Mouse (Mus musculus) kidney, adult 2 months (tissue): ENCODE results near the gene Vps33b. TPM values are rescaled to one million over a fixed set of nuclear protein-coding genes. Genes with fewer than 3 reads are reported as not detected.
A peak's percentile ranks its signal among the peaks of the same experiment; 100 is the strongest.

ENCODE experiments used
- DNase-seq: peaks from one replicate; pipeline ENCODE4 v3.0.0; 2021
- H3K27ac ChIP-seq: fragments of 200-500 bp; 2 replicates; pipeline ENCODE4 v1.5.1; 2012; ENCODE audit warnings: low read depth, low read length, control low read depth, inconsistent platforms; ENCODE audit not compliant: insufficient read depth
- H3K27me3 ChIP-seq: fragments of 200-500 bp; replicated peaks from 2 replicates; pipeline ENCODE4 v1.6.1; 2012; ENCODE audit warnings: mild to moderate bottlenecking, moderate library complexity, low read length, inconsistent platforms; ENCODE audit not compliant: control insufficient read depth, insufficient read depth
- H3K36me3 ChIP-seq: fragments of 200-500 bp; 2 replicates; pipeline ENCODE4 v1.6.1; 2012; ENCODE audit warnings: mild to moderate bottlenecking, moderate library complexity, low read length, inconsistent platforms; ENCODE audit not compliant: control insufficient read depth, insufficient read depth
- H3K4me1 ChIP-seq: fragments of 200-500 bp; 2 replicates; pipeline ENCODE4 v1.6.1; 2011; ENCODE audit warnings: low read length; ENCODE audit not compliant: control insufficient read depth, insufficient read depth
- H3K4me3 ChIP-seq: fragments of 200-500 bp; 2 replicates; pipeline ENCODE4 v1.5.1; 2011; ENCODE audit warnings: mild to moderate bottlenecking, low read depth, low read length, control low read depth; ENCODE audit not compliant: insufficient read depth
- CTCF ChIP-seq: fragments of 200-500 bp; conservative IDR thresholded peaks from 2 replicates; pipeline ENCODE4 v1.5.1; 2011; ENCODE audit warnings: low read depth, mild to moderate bottlenecking, control low read depth, low read length, moderate library complexity, mixed read lengths; ENCODE audit not compliant: insufficient read depth, insufficient read length
- POLR2A ChIP-seq: fragments of 200-500 bp; IDR thresholded peaks from one replicate; pipeline ENCODE4 v1.6.1; 2011; ENCODE audit warnings: low read depth, low read length, control low read depth
- WGBS: fragments of 180-500 bp; shearing (Covaris S2); methylation state at CpG from one replicate; pipeline ENCODE4 v1.1.7; 2018; 5-methylcytosine and 5-hydroxymethylcytosine counted together
- polyA plus RNA-seq: library from polyadenylated mRNA; depleted of rRNA; stranded (reverse); fragments of >200 nt; gene quantifications from 2 replicates; pipeline ENCODE4 v1.2.3, GENCODE M21; 2012; rRNA removed

Vps33b gene
- polyA plus RNA-seq, 1 experiment = 10.1 TPM

GRCm38 (mm10) chr7:80330278-80330677, 60.8 kb downstream of the Vps33b start:
- Histone ChIP-seq H3K36me3 (peaks cover 3% of the 10 kb centered on the region; the same call in 1 of the 2 replicates), H3K4me3 (no peak overlapping the region), H3K27ac (no peak overlapping the region), H3K4me1 (no peaks in the 10 kb centered on the region), H3K27me3 (no peaks in the 10 kb centered on the region)
- TF ChIP-seq CTCF = no peak
- no peak for TF ChIP-seq POLR2A
- no peak for DNase-seq
- 84% methylated on average over 8 of the region's 8 CpGs for WGBS

DNA sequence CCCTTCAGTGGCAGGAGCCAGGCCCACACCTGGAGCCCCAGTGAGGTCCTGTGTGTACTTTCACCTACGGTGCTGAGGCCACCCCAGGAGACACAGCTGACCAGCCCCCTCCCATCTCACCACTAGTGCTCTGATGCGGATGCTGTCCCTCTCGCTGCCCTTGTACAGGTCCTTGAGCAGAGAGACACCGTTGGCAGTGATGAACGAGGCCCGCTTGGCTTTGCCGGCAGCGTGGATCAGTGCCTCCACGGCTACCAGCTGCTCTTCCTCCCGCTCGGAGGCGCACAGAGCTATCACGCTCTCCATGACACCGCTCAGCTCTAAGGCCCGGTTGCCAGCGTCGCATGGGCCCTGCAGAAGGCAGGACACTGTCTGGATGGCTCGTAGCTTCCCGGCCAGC, 62.0 kb downstream of the Vps33b start:
- peaks cover 3% of the 10 kb centered on the region; the same call in 1 of the 2 replicates for H3K36me3 ChIP-seq
- WGBS = 89% methylated on average over 19 of the region's 19 CpGs

GRCm38 (mm10) chr7:80334848-80335247, 65.4 kb downstream of the Vps33b start:
- no peak overlapping the region for H3K27ac ChIP-seq
- H3K4me1 ChIP-seq = peaks cover 8% of the 10 kb centered on the region
- DNase-seq = no peak
- 79% methylated on average over 4 of the region's 4 CpGs for WGBS
- H3K36me3 ChIP-seq = peaks cover 3% of the 10 kb centered on the region; the same call in 1 of the 2 replicates
- H3K4me3 ChIP-seq = no peak overlapping the region
- TF ChIP-seq POLR2A = no peak
- no peak for TF ChIP-seq CTCF
- no peaks in the 10 kb centered on the region for H3K27me3 ChIP-seq

More for the DNA sequence above, 62.0 kb downstream of the Vps33b start:
- H3K27me3 ChIP-seq = no peaks in the 10 kb centered on the region
- H3K4me3 ChIP-seq = no peak overlapping the region
- no peak overlapping the region for H3K27ac ChIP-seq
- no peaks in the 10 kb centered on the region for H3K4me1 ChIP-seq
- TF ChIP-seq POLR2A (no peak), CTCF (no peak)
- DNase-seq = no peak

DNA sequence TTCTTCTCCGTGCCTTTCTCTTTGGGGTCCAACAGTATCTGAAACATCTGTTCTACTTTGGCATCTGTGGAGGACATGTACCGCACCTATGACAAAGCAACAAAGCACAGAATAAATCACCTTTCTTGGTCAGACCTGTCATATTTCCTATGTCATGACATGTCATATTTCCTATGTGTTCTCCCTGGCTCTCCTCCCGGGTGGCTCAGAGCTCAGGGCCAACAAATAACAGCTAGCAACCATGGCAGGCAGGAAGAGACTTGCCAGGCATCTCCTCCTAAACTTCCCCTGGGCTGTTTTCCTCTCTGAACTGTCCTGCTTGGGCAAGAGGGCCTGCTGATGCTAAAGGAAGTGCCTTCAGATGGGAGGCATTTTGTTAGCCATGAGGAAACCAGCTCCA, 67.5 kb downstream of the Vps33b start:
- no peaks in the 10 kb centered on the region for H3K27me3 ChIP-seq
- H3K27ac ChIP-seq = no peak overlapping the region
- no peak overlapping the region for H3K4me3 ChIP-seq
- no peak for DNase-seq
- H3K4me1 ChIP-seq = peaks cover 8% of the 10 kb centered on the region
- H3K36me3 ChIP-seq = peaks cover 3% of the 10 kb centered on the region; the same call in 1 of the 2 replicates
- WGBS = 80% methylated on average over 3 of the region's 3 CpGs
- TF ChIP-seq CTCF (no peak), POLR2A (no peak)

GRCm38 (mm10) chr7:80339371-80339770, 69.9 kb downstream of the Vps33b start:
- peak; percentile 27 for DNase-seq
- WGBS = 6% methylated on average over 15 of the region's 17 CpGs
- H3K36me3 ChIP-seq = 0 out of 2 replicates have a peak, but pooled peaks cover 2% of the 10 kb centered on the region
- peaks cover 13% of the 10 kb centered on the region for H3K4me1 ChIP-seq
- H3K4me3 ChIP-seq = peak overlapping the region; percentile 61
- no peak for TF ChIP-seq POLR2A
- no peak for TF ChIP-seq CTCF
- H3K27me3 ChIP-seq = no peaks in the 10 kb centered on the region
- H3K27ac ChIP-seq = no peak overlapping the region

DNA sequence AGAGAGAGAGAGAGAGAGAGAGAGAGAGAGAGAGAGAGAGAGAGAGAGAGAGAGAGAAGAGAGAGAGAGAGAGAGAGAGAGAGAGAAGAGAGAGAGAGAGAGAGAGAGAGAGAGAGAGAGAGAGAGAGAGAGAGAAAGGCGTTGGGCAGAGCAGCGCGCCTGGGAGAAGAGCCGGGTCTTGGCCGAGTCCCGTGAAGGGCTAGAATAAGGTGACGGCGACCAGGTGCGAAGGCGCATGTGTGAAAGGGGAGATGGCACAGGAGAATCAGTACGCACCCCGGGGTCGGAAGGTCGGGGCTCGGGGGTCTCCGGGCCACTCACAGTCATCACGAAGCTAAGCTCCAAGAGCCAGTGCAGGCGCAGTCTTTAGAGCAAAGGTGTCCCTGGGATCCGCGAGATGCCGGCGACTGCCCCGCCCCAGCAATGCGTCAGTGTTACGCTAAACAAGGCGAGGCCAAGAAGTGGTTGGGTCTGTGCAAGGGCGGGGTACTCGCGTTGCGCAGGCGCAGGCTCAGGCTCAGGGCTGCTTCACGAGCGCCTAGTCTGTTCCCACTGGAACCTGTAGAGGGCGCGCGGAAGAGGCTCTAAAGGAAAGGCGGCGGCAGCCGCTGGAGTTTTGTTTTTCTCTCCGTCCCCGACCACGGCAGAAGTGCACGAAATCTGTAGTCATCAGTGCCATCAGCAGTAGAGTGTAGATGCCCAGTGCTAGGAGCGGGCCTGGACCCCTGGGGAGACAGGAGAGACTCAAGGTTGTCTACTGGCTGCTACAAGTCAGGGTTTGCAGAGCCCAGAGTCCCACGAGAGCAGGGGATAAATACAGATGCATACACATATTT, 70.6 kb downstream of the Vps33b start:
- peak; percentile 89 for TF ChIP-seq POLR2A
- peak; percentile 69 for TF ChIP-seq CTCF
- H3K36me3 ChIP-seq = 0 out of 2 replicates have a peak, but pooled peaks cover 2% of the 10 kb centered on the region
- H3K27ac ChIP-seq = peak overlapping the region; percentile 85
- peak; percentile 99 for DNase-seq
- WGBS = under 1% methylated on average over 45 of the region's 45 CpGs
- H3K4me1 ChIP-seq = peaks cover 13% of the 10 kb centered on the region
- H3K4me3 ChIP-seq = peak overlapping the region; percentile 87
- no peaks in the 10 kb centered on the region for H3K27me3 ChIP-seq

DNA sequence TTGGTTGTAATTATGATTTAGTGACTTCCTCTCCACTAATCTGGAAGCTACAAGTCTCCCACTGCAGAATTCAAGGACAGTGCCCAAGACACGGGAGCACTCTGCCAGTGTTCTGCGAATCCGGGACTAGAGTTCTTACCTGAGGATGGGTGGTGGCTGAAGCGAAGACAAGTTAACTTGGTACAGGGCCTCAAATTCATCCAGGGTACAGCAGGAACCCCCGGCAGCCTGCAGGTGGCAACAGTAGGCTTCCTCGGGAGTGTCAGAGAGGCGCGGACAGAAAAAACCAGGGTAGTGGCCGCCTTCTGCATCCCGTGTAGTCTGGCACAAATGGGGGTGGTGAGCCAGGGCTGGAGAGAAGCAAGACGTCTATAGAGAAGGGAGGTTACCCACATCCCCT, 71.3 kb downstream of the Vps33b start, which contains the start of gene Unc45a:
Gene Unc45a (minus strand): TSS at position 213 of the 400 bp plus-strand sequence.
- peak; percentile 75 for TF ChIP-seq CTCF
- no peak for TF ChIP-seq POLR2A
- H3K27me3 ChIP-seq = no peaks in the 10 kb centered on the region
- WGBS = under 1% methylated on average over 11 of the region's 11 CpGs
- peak within 1 kb of the TSS; percentile 85 for H3K27ac ChIP-seq
- peak within 1 kb of the TSS; percentile 87 for H3K4me3 ChIP-seq
- H3K4me1 ChIP-seq = peaks cover 13% of the 10 kb centered on the region
- 0 out of 2 replicates have a peak, but pooled peaks cover under 1% of the 10 kb centered on the region for H3K36me3 ChIP-seq
- DNase-seq = peak; percentile 84

Other genes starting within 250 kb of the Vps33b start
- 22.6 and 26.4 TPM in 2 replicates for gene Zfp710, start 244.8 kb upstream of the Vps33b start, polyA plus RNA-seq
- gene Idh2, start 154.3 kb upstream of the Vps33b start, polyA plus RNA-seq = 651 and 688 TPM in 2 replicates
- gene Sema4b, start 82.8 kb upstream of the Vps33b start, polyA plus RNA-seq = 24.4 and 26.3 TPM in 2 replicates
- 333 and 344 TPM in 2 replicates for gene Cib1, start 36.8 kb upstream of the Vps33b start, polyA plus RNA-seq
- 2.4 and 2.6 TPM in 2 replicates for gene Gdpgp1, start 36.8 kb upstream of the Vps33b start, polyA plus RNA-seq
- gene Ttll13, start 23.3 kb upstream of the Vps33b start, polyA plus RNA-seq = 1.4 and 1.7 TPM in 2 replicates
- 21.6 TPM in 2 replicates for gene Ngrn, start 8.4 kb upstream of the Vps33b start, polyA plus RNA-seq
- 1.6 and 1.7 TPM in 2 replicates for gene Prc1, start 24.8 kb downstream of the Vps33b start, polyA plus RNA-seq
- gene Rccd1, start 54.8 kb downstream of the Vps33b start, polyA plus RNA-seq = 3.7 and 5.3 TPM in 2 replicates
- 53.3 and 81.0 TPM in 2 replicates for gene Unc45a, start 71.4 kb downstream of the Vps33b start, polyA plus RNA-seq
- 66.3 and 86.4 TPM in 2 replicates for gene Hddc3, start 73.5 kb downstream of the Vps33b start, polyA plus RNA-seq
- 40.4 and 49.9 TPM in 2 replicates for gene Man2a2, start 101.7 kb downstream of the Vps33b start, polyA plus RNA-seq
- 10.0 and 10.8 TPM in 2 replicates for gene Fes, start 118.3 kb downstream of the Vps33b start, polyA plus RNA-seq
- gene Furin, start 135.8 kb downstream of the Vps33b start, polyA plus RNA-seq = 145 and 172 TPM in 2 replicates